Mouse (Mus musculus) granulocyte monocyte progenitor cell, adult 5-6 weeks (primary cell): Measurements from ENCODE around the gene Vav3. TPM values are rescaled to one million over a fixed set of nuclear protein-coding genes. Genes with fewer than 3 reads are reported as not detected.
A peak's percentile ranks its signal among the peaks of the same experiment; 100 is the strongest.

Experiments used
- ATAC-seq: replicated peaks from 2 replicates; pipeline ENCODE4 v1.8.0; 2016; ENCODE audit warnings: mild to moderate bottlenecking, moderate TSS enrichment, inconsistent platforms; ENCODE audit not compliant: poor library complexity, severe bottlenecking
- total RNA-seq, 2 experiments: library from RNA; stranded (forward) in 1 of 2; stranded (reverse) in 1 of 2; fragments of 200-712, 200-1000 nt in 1 of 2; fragments of >200 nt in 1 of 2; fragmentation: Nextera tagmentation in 1 of 2; gene quantifications; 2 replicates each; pipeline ENCODE4 v1.2.3; 2014 to 2017

The Vav3 gene
- total RNA-seq, 2 experiments from 2014 or later, result 75.4 to 84.4 TPM

DNA sequence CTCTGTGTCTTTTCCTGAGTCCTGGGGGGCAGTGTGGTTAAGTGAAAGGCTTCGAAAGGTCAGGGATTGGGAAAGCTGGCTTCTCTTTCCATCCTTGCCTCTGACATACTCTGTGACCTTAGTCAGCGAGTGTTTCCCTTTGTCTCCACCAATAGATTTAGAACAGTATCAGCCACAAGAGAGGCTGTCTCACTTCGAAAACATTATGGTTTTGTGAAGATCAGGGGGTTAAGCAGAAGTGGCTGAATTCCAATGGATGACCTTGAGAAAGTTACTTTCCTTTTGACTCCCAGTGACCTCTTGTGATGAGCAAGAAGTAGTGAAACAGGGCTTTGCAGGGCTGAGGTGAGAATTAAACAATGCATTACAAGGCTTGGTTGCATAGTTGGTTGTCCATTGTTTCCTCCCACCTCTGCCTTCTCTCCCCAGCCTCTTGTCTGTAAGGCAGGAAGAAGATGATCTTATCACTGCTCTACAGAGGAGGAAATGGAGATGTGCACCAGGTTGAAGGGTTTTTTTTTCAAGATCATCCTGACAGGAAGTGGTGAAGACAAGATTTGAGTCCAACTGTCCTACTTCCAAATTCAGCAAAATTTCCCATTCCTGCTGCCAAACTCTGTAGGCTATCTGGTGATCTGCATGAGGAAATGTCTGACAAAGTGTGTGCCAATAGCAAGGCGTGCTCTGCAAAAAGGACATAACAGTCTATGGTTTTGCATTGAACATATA, 11.7 kb downstream of the Vav3 start:
- peak; percentile 61 for ATAC-seq

DNA sequence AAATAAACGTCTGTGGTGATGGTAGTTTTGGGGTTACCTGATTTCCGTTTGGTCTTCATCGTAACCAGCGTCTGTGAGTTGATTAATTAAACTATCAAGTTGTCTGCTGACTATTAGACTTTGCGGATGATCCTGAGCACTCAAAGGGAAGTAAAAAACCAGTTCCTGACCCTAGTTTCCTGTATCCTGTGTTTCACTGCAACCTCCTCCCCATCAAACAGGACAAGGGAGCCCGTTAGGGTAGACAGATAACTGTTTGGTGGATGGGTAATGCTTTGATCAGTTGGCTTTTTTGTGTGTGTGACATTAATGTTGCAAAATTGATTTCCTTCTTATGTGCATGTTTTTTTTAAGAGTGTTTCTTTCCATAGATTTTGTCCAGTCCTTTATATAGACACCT, 12.2 kb downstream of the Vav3 start:
- peak; percentile 31 for ATAC-seq

DNA sequence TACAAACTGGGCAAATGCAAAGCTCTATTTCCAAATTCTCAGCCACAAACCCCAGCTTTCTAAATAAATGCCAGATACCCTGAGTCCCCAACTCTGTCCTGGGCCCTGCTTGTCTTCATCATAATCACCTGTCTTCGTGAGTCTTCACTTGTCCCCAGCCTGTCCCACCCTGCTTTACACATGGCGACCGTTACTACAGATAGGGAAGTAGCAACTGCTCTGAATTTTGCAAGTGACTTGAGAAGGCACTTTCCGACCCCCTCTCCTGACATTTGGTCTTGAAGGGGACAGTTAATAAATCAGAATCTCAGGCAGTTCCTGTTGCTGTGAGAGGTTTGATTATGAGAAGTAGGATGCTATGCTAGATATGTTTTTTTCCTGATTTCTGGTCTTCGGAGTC, 13.4 kb downstream of the Vav3 start:
- ATAC-seq, result peak; percentile 53

DNA sequence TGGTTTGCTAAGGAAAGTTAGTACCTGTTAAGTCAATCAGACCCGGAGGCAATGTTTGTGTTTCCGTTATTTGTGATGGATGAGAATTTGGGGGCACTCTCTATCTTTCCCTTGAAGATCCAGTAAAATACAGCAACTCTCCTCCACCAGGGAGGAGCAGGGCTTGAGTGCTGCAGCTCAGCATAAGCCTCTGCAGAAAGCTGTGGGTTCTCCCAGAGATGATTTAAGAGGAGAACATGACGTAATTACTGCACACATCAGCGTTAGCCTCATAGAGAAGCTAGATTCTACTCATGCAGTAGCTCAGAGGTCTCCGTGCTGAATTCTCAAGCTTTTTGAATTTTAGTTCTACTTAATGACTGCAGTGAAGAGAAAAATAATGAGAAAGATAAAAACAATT, 14.7 kb downstream of the Vav3 start:
- ATAC-seq, result no peak

DNA sequence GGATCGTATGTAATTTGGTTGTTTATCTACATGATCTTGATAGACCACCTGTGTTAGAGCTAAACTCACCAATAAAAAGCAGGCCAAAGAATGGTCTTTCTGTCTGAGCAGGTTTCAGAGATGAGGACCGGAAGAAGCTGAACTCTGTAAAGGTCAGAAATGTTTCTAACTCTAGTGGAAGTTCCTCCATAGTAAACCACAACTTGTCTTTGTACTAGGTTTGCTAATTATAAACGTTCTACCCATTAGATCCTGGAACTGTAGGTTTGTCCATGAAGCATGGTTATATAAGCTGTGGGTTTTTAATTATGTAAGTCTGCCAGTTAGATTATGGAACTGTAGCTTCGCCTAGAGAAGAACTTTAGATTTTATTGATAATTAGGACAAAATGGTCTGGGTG, 20.3 kb downstream of the Vav3 start:
- ATAC-seq, result peak; percentile 36

DNA sequence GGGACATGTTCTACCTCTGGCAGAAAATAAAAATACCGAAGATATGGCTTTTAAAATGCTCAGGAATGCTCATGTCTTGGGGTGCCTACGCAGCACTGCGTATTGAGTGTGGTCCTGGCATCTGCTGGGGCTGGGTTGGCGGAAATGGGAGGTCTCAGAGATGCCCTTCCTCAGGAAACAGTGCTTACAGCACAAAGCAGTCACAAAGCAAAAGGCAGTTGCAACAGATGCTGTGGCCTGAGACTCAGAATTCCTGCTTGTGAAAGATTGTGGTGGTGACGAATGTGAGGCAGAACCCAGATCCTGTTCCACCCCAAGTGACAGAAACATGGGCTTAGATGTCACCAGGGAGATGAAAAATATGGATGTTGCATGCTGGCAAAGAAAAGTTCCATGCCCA, 21.4 kb downstream of the Vav3 start:
- ATAC-seq, result peak; percentile 81

DNA sequence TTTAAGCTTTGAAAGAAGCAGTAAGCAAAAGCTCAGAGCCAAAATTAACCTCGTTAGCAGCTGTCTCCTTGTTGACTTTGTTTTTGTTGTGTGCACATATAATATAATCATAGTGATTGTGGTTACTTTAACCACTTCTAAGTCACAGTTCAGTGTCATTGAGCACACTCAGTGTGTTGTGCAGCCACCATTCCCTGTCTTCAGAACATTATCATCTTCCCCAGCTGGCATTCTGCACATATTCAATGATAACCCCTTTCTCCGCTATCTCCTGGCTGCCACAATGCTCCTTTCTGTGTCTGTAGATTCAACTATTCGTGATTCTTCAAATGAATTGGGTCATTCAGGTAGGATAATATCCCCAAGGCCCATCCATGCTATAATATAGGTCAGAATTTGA, 21.9 kb downstream of the Vav3 start:
- peak; percentile 2 for ATAC-seq

DNA sequence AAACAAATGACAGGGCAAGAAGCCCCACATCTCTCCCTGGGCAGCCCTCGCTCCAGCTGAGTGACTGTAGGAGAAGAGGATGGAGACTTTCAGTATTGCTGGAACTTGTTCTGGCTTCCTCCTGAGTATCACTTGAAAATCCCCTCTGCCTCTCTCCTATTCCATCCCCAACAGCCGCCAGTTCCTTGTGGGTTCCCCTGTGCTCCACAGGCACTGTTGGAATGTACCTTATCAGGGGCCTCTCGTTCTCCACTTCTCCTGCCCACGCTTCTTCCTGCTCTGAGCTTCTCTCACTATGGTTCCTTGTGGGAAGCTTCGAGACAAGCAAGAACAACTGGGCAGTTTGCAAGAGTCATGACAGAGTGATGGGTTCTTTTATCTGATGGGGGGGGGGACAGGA, 23.1 kb downstream of the Vav3 start:
- no peak for ATAC-seq

DNA sequence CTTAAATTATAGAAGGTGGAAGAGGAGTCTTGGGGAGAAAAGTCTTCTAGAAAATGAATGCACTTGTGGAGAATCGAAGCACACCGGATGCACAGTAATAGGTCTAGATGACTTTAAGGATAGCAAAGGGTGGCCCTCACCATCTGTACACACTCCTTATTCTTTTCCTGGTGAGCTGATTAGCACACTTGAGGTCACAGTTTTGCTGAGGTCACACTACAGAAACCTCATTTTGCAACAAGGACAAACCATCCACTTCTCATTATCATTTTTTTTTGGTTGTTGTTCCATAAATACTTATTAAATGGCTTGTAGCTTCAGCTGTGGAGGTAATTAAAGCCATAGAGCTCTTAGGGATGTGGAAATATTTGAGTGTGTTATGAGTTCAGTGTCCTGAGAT, 25.4 kb downstream of the Vav3 start:
- ATAC-seq, result peak; percentile 31

DNA sequence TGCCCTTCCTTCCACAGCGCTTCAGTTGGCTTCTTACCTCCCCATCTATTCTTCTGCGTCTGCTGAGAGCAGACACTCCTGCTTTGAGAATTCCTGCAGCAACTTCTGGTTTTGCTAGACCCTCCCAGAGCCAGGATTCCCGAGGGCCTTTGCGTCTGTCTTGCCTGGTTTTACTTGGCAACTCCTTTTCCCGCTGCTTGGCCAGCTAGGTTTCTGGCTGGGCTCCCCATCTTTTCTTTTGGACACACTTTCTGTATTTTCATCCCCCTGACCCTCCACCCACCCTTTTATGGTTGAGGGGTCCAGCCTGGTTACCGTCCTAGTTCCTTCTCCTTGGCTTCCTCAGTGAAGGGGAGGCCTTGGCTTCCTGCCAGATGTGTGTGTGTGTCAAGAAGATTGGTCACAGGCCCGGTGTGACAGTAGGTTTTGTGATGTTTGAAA, 26.0 kb downstream of the Vav3 start:
- no peak for ATAC-seq

DNA sequence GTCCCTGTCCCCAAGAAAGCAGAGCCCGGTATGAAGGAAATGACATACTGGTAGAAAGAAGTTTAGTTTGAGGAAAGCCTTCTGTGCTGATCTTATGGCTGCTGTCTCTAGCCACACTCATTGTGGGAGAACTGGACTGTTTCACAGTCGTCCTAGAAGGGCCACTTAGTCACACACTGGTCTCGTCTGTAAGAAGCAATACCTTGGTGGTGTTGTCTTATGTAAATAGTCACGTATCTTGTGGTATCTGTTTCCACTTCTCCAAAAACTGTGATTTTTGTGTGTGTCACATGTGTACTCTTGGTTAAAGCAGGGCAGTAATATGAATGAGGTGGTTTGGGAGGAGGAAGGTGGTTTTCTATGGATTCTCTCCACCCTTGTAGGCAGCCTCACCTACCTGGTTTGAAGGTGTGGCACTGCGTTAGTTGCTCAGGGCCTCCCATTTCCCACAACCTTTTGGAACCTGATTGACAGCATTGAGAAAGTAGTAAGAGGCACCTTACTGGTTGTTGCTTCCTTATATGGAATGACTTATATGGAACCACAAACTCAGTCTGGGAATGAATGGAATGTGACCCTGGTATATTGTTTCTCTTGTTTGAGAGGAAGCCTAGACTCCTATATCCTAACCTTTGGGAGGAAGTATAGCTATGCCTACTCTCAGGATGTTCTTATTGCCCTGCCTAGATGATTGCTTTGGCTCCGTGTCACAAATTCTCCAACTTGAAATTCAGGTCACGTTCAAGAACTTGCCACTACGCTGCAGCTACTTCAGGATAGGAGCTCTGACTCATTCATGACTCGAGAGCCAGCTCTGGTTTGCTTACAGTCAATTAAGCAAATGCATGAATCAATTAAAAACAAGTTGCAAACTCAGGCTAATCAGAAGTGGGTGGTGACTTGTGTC, 28.2 kb downstream of the Vav3 start:
- peak; percentile 70 for ATAC-seq

DNA sequence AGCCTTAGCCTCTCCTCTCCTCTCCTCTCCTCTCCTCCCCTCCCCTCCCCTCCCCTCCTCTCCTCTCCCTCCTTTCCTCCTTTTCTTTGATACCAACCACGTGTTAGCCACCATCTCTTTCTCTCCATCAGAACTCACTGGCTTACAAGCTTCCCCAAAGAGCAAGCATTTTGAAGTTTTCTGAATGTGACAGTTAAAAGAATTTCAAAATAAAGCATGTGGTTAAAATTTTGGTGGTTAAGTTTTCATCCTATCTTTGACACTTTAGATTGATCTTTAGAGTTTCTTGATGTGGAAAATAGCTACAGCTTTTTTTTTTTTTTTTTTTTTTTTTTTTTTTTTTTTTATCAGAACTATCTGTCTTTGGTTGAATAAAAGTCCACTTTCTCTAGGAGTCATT, 31.1 kb downstream of the Vav3 start:
- peak; percentile 30; the same call in 1 of the 2 replicates for ATAC-seq

DNA sequence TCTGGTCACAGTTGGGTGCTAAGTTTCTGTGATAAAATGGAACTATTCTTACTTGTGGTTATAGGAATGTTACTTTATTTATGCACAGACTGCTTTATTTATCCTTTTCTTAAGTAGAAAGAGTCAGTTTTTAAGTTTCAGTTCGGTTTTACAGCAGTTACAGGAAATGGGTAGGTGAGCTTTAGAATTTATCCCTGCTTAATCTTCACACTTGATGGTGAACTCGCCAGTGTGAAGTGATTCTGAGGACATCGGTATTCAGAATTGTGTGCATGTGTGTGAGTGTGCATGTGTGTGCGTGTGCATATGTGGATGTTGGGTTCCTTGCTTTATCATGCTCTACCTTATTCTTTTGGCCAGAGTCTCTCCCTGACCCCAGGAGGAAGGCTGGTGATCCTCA, 32.2 kb downstream of the Vav3 start:
- no peak for ATAC-seq

DNA sequence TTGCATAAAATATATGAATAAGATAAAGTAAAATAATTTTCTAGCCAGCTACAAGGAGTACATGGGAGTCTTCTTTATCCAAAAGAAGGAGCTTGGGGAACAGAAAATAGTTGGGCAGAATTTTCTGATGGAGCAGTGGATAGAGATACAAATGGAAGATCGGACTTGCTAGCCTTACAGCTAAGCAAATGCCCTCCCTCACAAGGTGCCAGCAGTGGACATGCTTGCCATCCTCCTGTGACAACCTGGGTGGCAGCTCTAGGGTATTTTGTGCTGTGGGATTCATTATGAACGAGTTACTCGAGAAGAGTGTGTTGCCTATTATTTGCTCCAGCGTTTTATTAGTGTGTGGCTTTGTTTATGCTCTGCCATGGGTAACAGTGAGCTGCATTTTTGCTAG, 37.8 kb downstream of the Vav3 start:
- no peak for ATAC-seq

DNA sequence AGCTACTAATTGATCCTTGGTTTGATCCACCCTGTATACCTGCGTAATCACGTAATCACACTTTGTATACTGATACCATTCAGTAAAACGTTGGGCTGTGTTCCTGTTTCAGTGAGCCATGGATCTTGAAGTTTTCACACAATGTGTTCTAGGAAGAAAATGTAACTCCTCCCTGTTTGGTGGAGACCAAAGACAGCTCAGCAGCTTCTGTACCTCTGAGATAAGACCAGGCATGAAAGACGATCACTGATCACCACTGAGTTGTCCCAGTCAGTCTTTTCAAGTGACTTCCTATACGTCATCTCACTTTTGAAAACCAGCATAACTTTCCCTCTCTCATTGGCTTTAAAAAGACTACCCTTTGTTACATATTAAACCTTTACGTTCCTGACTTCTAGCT, 38.2 kb downstream of the Vav3 start:
- no peak for ATAC-seq

DNA sequence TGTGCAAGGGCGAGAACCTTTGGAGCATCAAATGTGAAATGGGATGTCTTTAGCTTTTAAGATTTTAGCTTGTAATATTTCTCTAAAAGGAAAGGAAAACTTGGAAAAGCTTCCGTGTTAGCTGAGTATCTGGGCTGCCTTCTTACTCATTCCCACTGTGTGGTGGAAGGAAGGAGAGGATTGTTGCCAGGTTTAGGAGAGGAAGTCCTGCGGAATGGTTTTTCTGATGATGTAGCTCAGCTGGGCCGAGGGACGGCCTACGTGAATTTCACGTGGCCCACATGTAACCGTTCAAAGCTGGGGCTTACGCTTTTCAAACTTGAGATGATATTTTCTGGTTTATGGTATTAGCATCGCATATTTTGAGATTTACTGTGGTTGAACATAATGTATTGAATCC, 48.3 kb downstream of the Vav3 start:
- ATAC-seq, result no peak

DNA sequence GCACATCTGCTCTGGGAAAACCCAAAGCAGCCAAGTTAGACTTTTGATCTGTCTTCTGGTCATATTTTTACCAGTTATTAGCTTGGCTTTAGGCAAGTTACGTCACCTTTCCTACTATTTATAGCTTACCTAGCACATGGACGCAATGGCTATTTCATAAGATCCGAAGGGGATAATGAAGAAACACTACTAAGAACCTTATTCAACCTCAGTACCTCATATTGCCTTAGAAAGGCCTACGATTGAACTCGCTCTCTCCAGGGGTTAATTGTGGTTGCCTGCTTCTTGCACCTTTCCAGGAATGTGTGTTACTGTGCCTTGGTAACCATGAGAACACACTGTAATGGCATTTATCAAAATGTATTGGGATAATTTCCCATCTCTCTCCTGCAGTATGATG, 61.1 kb downstream of the Vav3 start:
- peak; percentile 69 for ATAC-seq

DNA sequence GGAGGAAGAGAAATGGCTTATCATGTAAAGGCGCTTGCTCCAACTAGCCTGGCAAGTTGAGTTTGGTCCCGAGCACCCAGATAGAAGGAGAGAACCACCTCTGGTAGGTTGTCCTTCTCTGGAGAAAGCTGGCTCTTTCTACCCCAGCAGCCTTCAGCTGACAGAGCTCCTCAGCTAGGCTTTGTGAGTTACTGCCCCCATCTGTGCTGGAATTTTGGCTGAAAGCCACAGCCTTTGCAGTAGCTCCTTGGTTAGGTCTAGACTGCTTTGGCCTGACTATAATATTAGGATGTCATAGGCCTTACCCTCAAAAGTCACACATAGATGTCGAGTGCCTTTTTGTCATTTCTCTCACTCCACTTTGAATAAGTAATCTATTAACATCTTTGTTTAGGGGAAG, 70.8 kb downstream of the Vav3 start:
- no peak for ATAC-seq

DNA sequence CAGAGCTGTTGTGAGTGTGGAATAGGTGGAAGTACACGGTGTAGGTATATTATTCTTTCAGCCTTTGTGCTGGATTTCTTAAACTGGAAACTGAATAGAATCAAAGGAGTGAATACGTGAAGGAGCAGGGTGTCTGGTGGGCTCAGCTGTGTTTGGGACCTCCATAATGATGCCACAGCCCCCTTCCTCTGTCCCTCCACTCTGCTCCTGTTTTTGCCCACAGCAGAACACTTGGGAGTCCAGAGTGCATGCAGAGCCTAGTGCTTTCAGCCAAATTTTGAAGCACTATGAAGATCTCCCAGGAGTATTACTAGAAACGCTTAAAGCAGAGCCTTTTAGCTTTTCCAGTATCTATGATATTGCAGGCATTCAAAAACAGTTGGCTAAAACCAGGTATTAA, 80.0 kb downstream of the Vav3 start:
- no peak for ATAC-seq

DNA sequence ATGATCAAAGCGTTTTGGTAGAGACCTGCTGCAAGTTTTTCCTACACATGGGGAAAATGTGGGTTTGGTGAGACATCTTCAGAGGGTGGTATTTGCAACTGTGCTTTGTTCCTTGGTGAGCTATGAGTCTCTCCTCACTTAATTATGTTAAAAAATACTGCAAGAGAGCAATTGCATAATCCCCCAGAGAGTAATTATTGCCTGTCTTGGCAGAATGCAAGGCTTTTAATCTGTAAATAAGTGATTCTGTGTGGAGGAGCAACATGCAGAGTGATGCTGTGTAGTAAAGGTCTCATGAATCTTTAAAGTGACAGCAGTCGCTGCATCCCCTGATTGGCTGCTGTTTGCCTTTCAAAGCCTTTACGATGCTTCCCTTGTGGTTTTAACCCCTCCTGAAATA, 80.6 kb downstream of the Vav3 start:
- ATAC-seq, result no peak

DNA sequence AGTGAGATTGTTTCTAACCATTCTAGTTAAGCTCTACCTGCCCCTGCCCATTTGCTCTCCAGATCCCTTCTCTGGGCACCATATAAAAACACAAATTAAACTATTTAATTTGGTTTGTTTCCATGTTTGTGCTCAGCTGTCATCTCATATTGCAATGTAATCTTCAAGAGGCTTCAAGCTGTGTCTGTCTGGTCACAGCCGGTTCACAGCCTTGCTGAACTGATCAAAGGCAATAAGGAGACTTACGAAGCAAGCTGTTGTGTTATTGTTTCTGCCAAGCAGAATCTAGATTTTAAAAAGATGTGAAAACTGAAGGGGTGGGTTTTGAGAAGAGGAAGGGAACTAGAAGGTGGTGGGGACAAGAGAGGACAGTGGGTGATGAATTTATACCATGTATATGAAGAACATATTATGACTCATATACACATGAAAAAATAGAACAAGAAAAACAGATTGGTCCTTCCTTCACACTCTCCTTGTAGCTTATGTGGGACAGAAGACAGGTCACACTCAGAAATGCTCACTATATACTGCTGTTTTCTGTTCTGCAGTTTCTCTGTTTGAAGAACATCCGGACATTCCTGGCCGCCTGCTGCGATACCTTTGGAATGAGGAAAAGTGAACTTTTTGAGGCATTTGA, 83.1 kb downstream of the Vav3 start:
- ATAC-seq, result no peak
